Mouse (Mus musculus): ENCODE data around the gene Lrrc56. TPM values are rescaled to one million over a fixed set of nuclear protein-coding genes. Genes with fewer than 3 reads are reported as not detected.

Gene Lrrc56
- total RNA-seq, 2 experiments from 2014 or later = 1.6 to 1.7 TPM

Small RNAs within 50 kb of the gene (microRNA-seq; reads per million reads assigned to microRNA genes)
- 52.2 reads per million, percentile 51 among the genes with 10 or more reads in this experiment for gene Mir210

Other genes with a start within 250 kb of the Lrrc56 start
- not detected for gene Ifitm5, start 243.9 kb upstream of the Lrrc56 start, total RNA-seq (2021)
- gene Gm45717, start 238.2 kb upstream of the Lrrc56 start, total RNA-seq (2021) = not detected
- 10 to 100 TPM; 44.8 to 64.4 TPM for gene Ifitm2, start 238.2 kb upstream of the Lrrc56 start, total RNA-seq (2021)
- gene Ifitm1, start 226.9 kb upstream of the Lrrc56 start, total RNA-seq (2021) = 1 to 10 TPM in 1 of 2 experiments, under 1 TPM in 1; 0.97 to 1.3 TPM
- 10 to 100 TPM; 32.8 to 49.0 TPM for gene Ifitm3, start 183.4 kb upstream of the Lrrc56 start, total RNA-seq (2021)
- gene Ifitm6, start 176.2 kb upstream of the Lrrc56 start, total RNA-seq (2021) = not detected
- not detected for gene Gm17387, start 165.0 kb upstream of the Lrrc56 start, total RNA-seq (2021)
- gene B4galnt4, start 133.1 kb upstream of the Lrrc56 start, total RNA-seq (2021) = not detected
- gene Pkp3, start 115.9 kb upstream of the Lrrc56 start, total RNA-seq (2021) = not detected
- 1 to 10 TPM; 1.1 to 2.9 TPM for gene Sigirr, start 93.6 kb upstream of the Lrrc56 start, total RNA-seq (2021)
- not detected for gene Ano9, start 76.4 kb upstream of the Lrrc56 start, total RNA-seq (2021)
- 10 to 100 TPM; 20.2 to 21.1 TPM for gene Ptdss2, start 71.8 kb upstream of the Lrrc56 start, total RNA-seq (2021)
- gene Rnh1, start 21.3 kb upstream of the Lrrc56 start, total RNA-seq (2021) = 10 to 100 TPM; 49.3 to 52.9 TPM
- 100 to 1,000 TPM; 109 to 117 TPM for gene Hras, start 152 bp upstream of the Lrrc56 start, total RNA-seq (2021)
- gene Lmntd2, start 19.9 kb downstream of the Lrrc56 start, total RNA-seq (2021) = not detected
- under 1 TPM; 0.24 to 0.48 TPM for gene Rassf7, start 21.7 kb downstream of the Lrrc56 start, total RNA-seq (2021)
- gene Phrf1, start 34.6 kb downstream of the Lrrc56 start, total RNA-seq (2021) = 10 to 100 TPM; 19.5 to 24.8 TPM
- gene Irf7, start 72.3 kb downstream of the Lrrc56 start, total RNA-seq (2021) = 1 to 10 TPM in 1 of 2 experiments, under 1 TPM in 1; 0.25 to 1.4 TPM
- not detected for gene Cdhr5, start 82.6 kb downstream of the Lrrc56 start, total RNA-seq (2021)
- not detected for gene Sct, start 85.0 kb downstream of the Lrrc56 start, total RNA-seq (2021)
- not detected for gene Drd4, start 97.8 kb downstream of the Lrrc56 start, total RNA-seq (2021)
- gene Deaf1, start 133.5 kb downstream of the Lrrc56 start, total RNA-seq (2021) = 10 to 100 TPM in 1 of 2 experiments, 1 to 10 TPM in 1; 8.9 to 13.2 TPM
- 10 to 100 TPM; 13.7 to 13.9 TPM for gene Tmem80, start 133.6 kb downstream of the Lrrc56 start, total RNA-seq (2021)
- gene Eps8l2, start 144.7 kb downstream of the Lrrc56 start, total RNA-seq (2021) = 1 to 10 TPM; 1.1 to 2.3 TPM
- gene Taldo1, start 198.0 kb downstream of the Lrrc56 start, total RNA-seq (2021) = 10 to 100 TPM; 84.5 to 85.6 TPM
- 1 to 10 TPM; 6.6 to 7.5 TPM for gene Gatd1, start 220.0 kb downstream of the Lrrc56 start, total RNA-seq (2021)
- gene Cend1, start 235.3 kb downstream of the Lrrc56 start, total RNA-seq (2021) = under 1 TPM; 0.39 to 0.47 TPM
- gene Slc25a22, start 243.7 kb downstream of the Lrrc56 start, total RNA-seq (2021) = 10 to 100 TPM; 18.2 to 21.3 TPM
- under 1 TPM; 0.09 to 0.14 TPM for gene Pidd1, start 249.9 kb downstream of the Lrrc56 start, total RNA-seq (2021)

Measured in gastrocnemius, adult 18-20 months (tissue).